Mouse (Mus musculus) bone marrow, adult 2 months (tissue): ENCODE measurements at regions not wholly inside any gene's neighbourhood (a gene's known extent, or its start where the extent isn't known, plus 50 kb on each side); places are given as distances from the start of the nearest gene placed in this dataset.

Source experiments
- CTCF ChIP-seq: fragments of 200-500 bp; IDR thresholded peaks from 2 replicates; pipeline ENCODE4 v1.5.1; 2011; ENCODE audit warnings: low read length, control low read depth; ENCODE audit not compliant: control insufficient read depth, insufficient read depth
- POLR2A ChIP-seq: fragments of 200-500 bp; IDR thresholded peaks from 2 replicates; pipeline ENCODE4 v1.6.1; 2011; ENCODE audit warnings: low read depth, mild to moderate bottlenecking, control low read depth, low read length, borderline replicate concordance; ENCODE audit not compliant: control insufficient read depth

- TF ChIP-seq CTCF = no peak
- TF ChIP-seq POLR2A = no peak
Observed at GRCm38 (mm10) chr17:4738717-4739485, 255.2 kb upstream of the Arid1b start.
